Mouse (Mus musculus) left cerebral cortex, postnatal 14 days (tissue): Measurements from ENCODE around the gene Reg2. TPM values are rescaled to one million over a fixed set of nuclear protein-coding genes. Genes with fewer than 3 reads are reported as not detected.
"Not testable (repeated sequence)": the region's sequence is repeated elsewhere in the genome, so short reads cannot be mapped to it uniquely, and the experiment has no call there.

Experiments
- DNase-seq, 2 experiments: peaks; one replicate each; pipeline ENCODE4 v3.0.0; 2021 to 2022; ENCODE audit warnings: low spot score in 2 of 2, mixed read lengths in 1 of 2
- intact Hi-C: fragments of 180-260 bp; cut with DNase I; formaldehyde crosslinking; loops from one replicate; pipeline ENCODE4 v1.15.1; 2025
- long read RNA-seq, 2 experiments: library from polyadenylated mRNA; stranded (forward); transcript quantifications; one replicate each; pipeline ENCODE4 v2.0.0; 2021
- total RNA-seq, 2 experiments: library from RNA; stranded (reverse); gene quantifications; 2 replicates each; pipeline ENCODE4 v1.2.3; 2021

Reg2 gene
- not detected for total RNA-seq
- long read RNA-seq, experiment 1: 0 reads
- long read RNA-seq, experiment 2: 0 reads

- intact Hi-C loops, DNase-seq: not testable (repeated sequence)
Observed at GRCm38 (mm10) chr6:78395323-78395722, at the start of gene Reg2. Gene Reg2, plus strand, starts transcription at chr6:78395623.

GRCm38 (mm10) chr6:78361971-78362563, 33.4 kb upstream of the Reg2 start:
- intact Hi-C loops: no loop called here

DNA sequence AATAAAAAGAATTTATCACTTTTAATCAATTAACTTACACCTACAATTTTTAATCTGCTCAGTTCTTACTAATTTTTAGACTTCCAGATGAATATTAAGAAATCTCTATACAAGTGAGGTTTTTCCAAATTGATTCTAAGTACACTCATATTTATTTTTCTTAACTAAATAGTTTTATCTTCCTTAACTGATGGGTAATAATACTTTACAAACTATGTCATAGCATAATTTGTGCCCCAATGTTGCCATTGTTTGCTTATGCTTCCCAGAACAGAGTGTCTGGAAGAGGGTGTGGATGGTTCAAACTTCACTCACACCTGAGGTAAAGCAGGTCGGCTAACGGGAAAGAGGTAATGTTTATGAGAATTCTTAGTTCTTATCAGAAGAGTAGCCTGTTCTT, 25.1 kb upstream of the Reg2 start, which contains the start of gene Reg3b:
Gene Reg3b, plus strand, starts transcription at position 301 of the 400 bp plus-strand sequence.
- intact Hi-C loops: no loop called here
- DNase-seq: no peak

More at GRCm38 (mm10) chr6:78361971-78362563, 33.4 kb upstream of the Reg2 start:
- no peak for DNase-seq

- no peak for DNase-seq
- intact Hi-C loops: no loop called here
Observed at GRCm38 (mm10) chr6:78378765-78379164, 16.7 kb upstream of the Reg2 start, which contains the start of gene Reg3d. Gene Reg3d, minus strand, starts transcription at chr6:78378865.

DNA sequence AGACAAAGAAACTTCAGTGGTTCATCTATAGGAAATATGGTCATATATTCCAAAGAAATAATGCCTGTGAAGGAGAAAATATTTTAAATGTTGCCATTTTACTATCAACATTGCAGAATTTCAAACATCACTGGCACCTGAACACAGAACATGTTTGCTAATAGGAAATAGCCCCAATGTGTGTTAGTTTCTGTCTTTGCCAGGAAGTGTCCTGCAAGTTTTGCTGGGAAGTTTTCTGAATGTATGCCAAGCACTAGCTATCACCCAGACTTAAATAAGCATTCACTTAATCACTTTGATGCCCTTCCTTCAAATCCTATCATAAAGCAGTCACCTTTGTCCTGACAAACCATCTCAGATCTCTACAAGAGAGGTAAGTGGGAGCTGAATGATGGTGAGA, 15.0 kb upstream of the Reg2 start, which contains the start of gene Reg3a:
Gene Reg3a, plus strand, starts transcription at position 301 of the 400 bp plus-strand sequence.
- intact Hi-C loops: no loop called here
- no peak for DNase-seq

DNA sequence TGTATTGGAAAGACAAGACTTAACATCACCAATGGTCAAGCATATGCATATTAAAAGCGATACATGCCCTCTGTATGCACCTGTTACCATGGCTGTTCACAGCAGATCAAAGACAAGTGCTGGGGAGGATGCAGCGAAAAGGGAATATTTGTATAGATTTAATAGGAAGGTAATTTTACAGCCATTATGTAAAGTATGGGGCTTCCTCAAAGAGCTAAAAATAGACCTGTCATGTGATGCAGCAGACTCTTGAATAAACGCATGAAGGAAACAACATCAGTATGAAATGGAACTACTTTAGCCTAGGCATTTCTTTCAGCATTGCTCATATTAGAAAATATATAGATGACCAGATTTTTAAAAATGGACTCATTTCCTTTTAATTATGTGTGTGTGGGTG, 9.8 kb upstream of the Reg2 start:
- DNase-seq: no peak
- intact Hi-C loops: no loop called here

DNA sequence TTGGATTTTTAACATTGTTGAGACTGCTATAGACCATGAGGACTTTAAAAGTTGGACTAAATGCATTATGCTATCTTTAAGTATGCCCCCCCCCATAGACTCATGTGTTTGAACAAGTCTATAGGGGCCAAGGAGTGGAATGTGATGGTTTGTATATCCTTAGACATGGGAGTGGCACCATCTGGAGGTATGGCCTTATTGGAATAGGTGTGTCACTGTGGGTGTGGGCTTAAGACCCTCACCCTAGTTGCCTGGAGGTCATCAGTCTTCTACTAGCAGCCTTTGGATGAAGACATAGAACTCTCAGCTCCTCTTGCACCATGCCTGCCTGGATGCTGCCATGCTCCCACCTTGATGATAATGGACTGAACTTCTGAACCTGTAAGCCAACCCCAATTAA, 27.0 kb downstream of the Reg2 start, which contains the start of gene Reg1:
Gene Reg1, plus strand, starts transcription at position 301 of the 400 bp plus-strand sequence.
- DNase-seq, intact Hi-C loops: not testable (repeated sequence)

DNA sequence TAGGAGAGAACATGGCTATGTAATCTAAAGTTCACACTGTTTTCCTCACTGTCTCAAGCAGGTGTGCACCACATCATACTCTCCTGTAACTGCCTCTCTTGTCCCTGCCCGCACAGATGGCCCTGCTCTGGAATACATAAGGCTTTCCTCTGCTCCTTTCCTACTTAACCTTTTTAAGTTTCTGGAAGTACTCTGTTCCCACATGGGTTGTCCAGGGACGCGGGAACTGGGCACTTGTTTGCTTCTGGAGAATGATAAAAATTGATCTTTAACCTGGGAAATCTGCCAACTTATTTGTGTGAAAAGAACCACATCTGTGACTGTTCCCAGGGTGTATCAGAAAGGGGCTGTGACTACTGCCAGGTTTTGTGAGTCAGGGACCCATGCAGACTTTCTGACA, 30.1 kb downstream of the Reg2 start:
- DNase-seq: no peak
- intact Hi-C loops: no loop called here

GRCm38 (mm10) chr6:78447202-78447601, 51.8 kb downstream of the Reg2 start:
- DNase-seq: no peak
- intact Hi-C loops: no loop called here

GRCm38 (mm10) chr6:78448409-78448808, 53.0 kb downstream of the Reg2 start:
- intact Hi-C loops: no loop called here
- no peak for DNase-seq

GRCm38 (mm10) chr6:78452804-78453203, 57.4 kb downstream of the Reg2 start:
- intact Hi-C loops: no loop called here
- DNase-seq: no peak

Other genes with a start within 250 kb of the Reg2 start
- gene Reg3b, start 25.0 kb upstream of the Reg2 start, total RNA-seq: not detected
- gene Reg3d, start 16.8 kb upstream of the Reg2 start, total RNA-seq: not detected
- not detected for gene Reg3a, start 14.9 kb upstream of the Reg2 start, total RNA-seq
- not detected for gene Reg1, start 27.1 kb downstream of the Reg2 start, total RNA-seq
- gene Reg3g, start 73.2 kb downstream of the Reg2 start, total RNA-seq: not detected